Mouse (Mus musculus) T-helper 1 cell (primary cell): ENCODE results near the gene Epo.

ENCODE experiments used
- in situ Hi-C: fragments of 300-600 bp; cut with MboI, MseI; formaldehyde crosslinking; loops from one replicate; pipeline ENCODE4 v1.15.1; 2025; ENCODE audit warnings: high pct_unique_total_duplicates

Gene Epo

DNA sequence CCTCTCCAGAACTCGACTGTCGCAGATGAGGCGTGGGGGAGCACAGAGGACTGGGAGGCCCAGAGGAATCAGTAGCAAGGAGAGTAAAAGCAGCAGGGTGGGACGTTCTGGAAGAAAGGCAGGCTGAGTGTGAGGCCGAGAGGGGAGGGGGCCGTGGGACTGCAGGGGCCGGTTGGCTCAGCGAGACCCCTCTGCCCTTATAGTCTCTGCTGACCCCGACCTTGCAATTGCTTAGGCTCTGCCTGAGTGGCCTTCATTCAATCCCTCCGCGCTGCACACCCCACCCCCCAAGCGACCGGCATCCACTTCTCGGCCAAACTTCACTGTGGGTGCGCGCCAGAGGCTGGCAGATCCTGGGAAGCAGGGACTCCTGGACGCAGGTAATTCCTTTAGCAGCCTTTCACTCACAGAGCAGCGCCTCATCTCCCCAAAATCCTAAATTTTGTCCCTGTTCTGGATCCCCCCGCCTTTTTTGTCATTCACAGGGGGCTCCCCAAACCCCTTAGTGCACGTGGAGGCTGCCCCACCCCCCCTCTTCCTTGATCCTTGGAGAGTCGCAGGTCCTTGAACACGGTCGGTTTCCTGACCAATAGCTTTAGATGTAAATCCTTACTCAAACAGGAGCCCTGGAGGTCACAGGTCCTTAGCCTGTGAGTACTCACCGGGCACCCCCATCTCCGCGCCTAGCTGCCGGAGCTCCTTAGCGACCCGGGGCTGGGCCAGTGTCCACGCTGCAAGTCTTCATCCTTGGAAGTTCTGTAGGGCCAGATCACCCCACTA, 47.8 kb downstream of the Epo start:
- in situ Hi-C loops, result no loop called here

DNA sequence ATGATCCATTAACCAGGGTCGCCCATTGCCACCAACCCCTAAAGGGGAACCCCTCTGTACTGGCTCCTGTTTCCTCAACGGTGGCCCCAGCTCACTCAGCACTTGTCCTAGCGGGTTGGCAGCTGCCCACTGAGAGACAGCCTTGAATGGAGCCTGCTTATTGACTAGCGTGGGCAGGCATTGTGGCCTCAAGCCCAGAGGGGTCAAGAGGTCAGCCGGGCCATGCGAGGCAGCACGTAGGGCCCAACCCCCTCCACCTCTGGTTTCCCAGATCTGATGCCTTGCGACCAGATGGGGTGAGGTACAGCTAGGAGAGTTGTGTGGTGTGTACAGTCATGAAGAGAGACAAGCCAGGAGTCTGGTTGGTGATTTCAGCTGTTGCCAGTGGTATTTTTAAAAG, 51.1 kb downstream of the Epo start:
- in situ Hi-C loops, result no loop called here

DNA sequence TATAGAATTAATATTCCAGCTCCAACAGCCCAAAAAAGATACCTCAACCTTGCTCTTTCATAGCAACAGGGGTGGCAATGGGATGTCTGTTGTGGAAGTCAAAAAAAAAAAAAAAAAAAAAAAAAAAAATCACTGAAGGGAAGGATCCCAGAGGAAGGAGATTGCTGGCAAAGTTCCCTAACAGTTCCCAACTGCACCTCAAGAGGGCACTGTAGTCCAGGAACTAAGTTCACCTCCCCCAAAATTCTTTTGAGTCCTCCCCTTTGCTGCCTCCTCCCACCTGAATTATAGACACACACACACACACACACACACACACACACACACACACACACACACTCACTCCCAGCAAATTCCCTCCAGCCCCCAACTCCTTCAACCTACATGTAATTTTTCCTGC, 51.9 kb downstream of the Epo start:
- in situ Hi-C loops, result no loop called here

DNA sequence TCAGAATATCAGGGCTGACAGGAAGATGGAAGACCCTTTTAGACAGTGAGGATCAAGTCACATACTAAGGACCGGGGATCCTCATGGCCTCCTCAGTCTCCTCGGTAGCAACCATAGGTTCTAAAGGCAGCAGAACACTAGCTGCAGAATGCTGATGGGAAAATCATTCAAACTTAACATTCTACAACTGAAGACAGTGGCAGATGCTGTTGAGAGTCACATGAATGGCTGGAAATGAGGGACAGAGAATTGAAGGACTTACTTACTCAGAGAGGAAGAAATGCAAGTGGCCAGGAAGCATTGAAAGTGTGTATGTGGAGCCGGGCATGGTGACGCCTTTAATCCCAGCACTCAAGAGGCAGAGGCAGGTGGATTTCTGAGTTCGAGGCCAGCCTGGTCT, 56.1 kb downstream of the Epo start, which contains the start of gene Zan:
Zan (minus strand) TSS at position 101 of the 400 bp plus-strand sequence.
- in situ Hi-C loops, result no loop called here

DNA sequence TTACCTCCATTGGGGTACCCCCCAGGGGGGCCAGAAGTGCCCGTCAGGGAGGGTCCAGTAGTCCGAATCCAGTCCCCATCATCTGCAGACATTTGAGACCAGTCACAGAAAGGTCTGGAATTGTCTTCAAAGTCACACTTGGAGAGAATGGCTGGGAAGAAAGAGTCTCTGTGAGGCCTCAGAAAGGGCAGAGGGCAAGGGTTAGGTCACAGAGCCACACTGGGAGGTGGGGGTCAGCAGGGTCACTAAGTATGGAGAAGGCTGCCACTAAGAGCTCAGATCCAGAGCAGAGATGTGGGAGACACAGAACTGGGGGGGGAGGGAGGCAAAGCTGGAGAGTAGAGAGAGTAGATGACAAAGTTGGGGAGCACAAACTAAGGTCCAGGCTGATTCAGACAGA, 58.7 kb downstream of the Epo start:
- in situ Hi-C loops, result loop anchor here (25.0 kb wide), 1 partner anchor 1637 kb away; no protein-coding TSS in a partner anchor

DNA sequence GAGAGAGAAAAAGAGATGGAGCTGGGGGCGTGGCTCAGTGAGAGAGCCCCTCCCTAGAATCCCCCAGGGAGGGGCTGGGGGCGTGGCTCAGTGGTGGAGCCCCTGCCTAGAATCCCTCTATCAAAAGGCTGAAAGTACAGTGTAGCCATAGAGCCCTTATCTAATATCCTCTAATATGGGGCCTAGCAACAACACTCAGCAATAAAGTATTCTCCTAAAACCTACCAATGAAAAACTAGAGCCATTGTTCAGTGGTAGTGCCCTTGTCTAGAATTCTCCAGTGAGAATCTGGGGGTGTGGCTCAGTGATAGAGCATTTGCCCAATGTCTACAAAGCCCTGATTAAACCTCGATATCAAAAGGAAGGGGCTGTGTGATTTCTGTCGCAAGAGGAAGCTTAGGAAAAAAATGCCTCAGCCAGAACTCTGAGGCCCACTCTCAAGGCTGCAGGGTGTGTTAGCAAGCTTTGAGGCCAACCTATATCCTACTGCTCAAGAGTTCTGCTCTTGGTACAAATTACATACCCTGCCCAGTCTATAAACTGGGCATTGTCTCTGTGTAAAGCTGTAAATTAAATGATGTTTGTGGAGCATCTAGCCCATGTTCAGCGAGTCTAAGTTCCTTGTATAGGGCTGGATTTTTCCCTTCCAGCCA, 60.7 kb downstream of the Epo start:
- in situ Hi-C loops, result loop anchor here (25.0 kb wide), 1 partner anchor 1635 kb away; no protein-coding TSS in a partner anchor

DNA sequence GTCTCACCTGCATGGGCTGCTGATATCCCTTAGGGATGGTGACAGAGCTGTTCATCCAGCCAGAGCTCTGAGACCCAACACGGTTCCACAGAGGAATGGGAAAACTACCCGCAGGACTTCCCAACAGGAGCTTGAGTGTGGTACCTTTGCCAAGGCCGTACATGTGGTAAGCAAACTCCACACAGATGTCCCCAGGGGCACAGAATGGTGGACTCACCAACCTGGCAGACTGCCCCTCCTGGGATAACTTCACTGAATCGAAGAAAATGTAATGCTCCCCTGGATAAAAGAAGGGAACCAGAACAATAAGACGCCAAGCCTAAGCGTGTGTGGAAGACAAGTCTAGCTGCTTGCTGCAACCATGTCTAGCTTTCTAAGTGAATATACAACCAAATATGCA, 66.1 kb downstream of the Epo start:
- in situ Hi-C loops, result loop anchor here (25.0 kb wide), 1 partner anchor 1630 kb away; no protein-coding TSS in a partner anchor

DNA sequence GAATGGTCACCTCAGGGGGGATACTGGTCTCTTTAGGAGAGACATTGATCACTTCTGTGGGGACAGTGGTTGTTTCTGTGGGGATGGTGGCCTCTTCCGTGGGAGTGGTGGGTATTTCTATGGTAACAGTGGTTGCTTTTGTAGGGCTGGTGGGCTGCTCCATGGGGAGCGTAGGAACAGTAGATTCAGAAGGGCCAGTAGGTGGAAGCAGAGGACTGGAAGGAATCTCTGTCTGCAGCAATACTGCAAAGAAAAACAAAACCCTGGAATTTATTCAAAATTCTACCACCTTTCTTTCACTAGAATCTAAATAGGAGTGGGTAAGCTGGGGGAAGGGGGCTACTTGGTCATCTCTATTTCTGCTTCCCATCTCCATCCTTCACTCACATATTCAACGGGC, 68.0 kb downstream of the Epo start:
- in situ Hi-C loops, result loop anchor here (25.0 kb wide), 1 partner anchor 1628 kb away; no protein-coding TSS in a partner anchor

DNA sequence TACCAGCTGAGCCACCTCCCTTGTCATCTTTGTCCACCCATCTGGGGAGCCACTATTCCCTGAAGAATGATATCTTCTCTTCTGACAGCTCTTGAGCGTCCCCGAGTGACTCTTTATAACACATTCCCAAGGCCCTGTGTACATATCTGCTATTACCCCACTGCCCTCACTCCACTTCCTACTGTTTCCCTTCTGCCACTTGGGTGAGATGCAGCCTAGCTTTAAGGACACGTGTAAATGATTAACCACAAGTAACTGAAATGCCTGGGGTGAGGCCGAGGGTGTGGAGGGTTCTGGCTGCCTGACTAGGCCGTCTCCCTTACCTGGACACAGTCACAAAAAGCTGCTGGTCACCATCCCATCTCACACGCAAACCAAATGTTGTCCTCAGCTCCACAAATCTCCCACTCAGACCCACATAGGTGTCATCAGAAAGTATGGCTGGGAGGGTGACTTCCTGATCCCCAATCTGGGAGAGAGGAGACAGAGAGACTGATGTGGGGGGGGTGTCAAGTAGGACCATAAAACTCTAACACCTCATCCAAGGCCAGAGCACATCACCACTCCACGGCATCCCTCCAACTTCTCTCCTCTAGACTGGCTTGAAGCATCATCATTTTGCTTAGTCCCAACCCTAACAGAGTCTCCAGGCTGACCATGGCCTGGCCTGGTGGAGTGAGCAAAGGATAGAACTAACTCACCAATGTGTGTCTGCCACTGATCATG, 77.0 kb downstream of the Epo start:
- in situ Hi-C loops, result loop anchor here (25.0 kb wide), 1 partner anchor 1619 kb away; no protein-coding TSS in a partner anchor

DNA sequence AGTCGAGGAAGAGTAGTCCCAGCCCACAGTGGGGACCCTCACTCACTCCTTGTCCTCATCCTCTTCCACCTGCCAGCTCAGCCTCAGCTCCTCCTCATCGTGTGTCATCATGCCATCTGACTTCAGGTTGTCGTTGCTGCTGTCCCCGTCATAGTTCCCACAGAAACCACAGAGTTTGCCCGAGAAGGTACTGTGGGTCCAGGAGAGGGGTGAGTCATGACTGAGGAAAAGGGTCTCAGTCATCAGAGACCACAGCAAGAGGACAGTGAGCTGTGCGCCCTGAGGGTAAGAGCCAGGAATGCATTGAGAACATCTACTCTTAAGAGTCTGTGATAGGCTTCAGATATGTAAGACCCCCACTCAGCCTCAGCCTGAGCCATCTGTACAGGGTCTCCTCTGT, 77.8 kb downstream of the Epo start:
- in situ Hi-C loops, result loop anchor here (25.0 kb wide), 1 partner anchor 1618 kb away; no protein-coding TSS in a partner anchor

DNA sequence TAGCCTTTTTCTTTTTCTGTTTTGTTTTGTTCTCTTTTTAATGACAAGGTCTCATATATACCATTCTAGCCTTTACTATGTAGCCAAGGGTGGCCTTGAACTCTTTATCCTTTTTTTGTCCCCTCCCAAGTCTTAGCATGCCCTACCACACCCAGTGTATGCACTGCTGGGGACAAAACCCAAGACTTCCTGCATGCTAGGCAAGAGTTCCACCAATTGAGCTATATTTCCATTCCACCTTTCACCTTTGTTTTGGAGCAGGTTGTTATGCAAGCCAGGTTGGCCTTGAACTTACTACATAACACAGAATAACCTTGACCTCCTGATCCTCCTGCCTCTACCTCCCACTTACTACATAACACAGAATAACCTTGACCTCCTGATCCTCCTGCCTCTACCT, 87.5 kb downstream of the Epo start:
- in situ Hi-C loops, result loop anchor here (10.0 kb wide), 1 partner anchor 241 kb away; no protein-coding TSS in a partner anchor

DNA sequence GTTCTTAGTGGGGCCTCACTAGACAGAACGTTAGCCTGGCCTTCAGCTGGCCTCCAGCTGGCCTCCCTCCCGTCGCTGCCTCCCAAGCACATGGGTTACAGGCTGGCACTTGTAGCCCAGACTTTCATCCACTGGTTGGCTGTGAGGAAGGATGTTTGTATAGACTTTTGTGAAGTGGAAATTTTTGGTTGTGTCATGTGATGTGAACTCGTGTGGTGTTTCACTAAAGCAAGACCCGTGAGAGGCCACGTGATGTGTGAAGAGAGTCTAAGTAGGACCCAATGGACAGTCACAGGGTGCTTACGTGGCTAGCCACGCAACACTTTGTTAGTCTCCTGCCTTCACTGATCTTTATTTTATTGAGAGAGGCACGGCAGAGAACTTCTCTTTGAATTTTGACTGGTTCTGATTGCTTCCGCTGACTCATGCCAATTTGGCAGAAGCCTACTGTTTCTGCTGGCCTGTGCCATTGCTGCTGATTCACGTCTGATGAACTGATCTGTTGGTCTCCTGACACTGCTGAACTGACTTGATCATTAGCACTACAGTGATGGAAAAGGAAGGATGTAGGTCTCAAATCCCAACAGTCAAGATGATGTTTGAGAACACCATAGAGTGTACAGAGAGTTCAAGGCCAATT, 92.7 kb downstream of the Epo start:
- in situ Hi-C loops, result loop anchor here (10.0 kb wide), 1 partner anchor 236 kb away; no protein-coding TSS in a partner anchor

DNA sequence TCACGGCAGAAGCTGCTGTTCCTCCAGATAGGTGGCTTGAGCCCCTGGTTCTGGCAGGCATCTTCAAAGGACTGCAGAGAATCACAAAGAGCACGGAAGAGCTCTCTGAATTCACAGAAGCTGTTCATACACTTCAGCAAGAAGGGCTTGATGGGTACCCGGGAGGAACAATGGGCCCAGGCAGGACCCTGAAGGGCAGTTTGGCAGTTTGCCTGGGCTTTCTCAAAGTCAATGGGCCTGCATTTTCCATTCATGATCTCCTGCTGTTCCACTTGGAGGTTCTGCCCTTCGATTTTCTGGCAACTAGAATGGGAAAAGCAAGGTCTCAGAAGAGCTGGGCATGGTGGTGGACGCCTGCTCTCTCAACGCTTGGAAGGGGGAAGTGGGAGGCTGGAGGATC, 99.2 kb downstream of the Epo start:
- in situ Hi-C loops, result no loop called here
